In the genomic region with DNA sequence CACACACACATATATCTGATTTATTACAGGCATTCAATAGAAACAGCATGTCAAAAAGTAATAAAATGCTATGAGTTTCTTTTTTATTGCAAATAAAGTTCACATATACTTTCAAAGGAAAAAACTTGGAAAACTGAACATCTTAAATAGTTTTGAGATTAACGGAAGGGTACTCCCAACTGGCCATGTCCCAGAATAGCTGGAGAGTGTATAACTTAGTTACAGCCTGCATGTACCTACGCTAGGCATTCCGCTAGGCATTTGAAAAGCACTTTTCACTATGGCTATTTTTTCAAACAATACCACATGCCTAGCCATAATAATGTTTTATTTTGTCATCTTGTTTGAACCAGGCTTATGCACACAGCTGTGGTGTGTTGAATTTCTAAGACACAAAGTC, we compare ENCODE assay signal across 26 mouse cellular contexts.
"Had no signal": no experiment of that assay in that cellular context is flagged by ENCODE, and none has a peak within 500 bp of the region (broad histone marks: within the 10 kb centered on the region; RNA-seq: fewer than 3 reads in every experiment).

No protein-coding gene starts in this region.

- H3K9ac ChIP-seq: embryonic facial prominence, embryonic 12.5 days; embryonic facial prominence, embryonic 13.5 days; embryonic facial prominence, embryonic 15.5 days; forebrain, embryonic 12.5 days; forebrain, embryonic 13.5 days; forebrain, embryonic 15.5 days; forebrain, postnatal 0 days had no signal

- H3K4me2 ChIP-seq: embryonic facial prominence, embryonic 12.5 days; embryonic facial prominence, embryonic 13.5 days; embryonic facial prominence, embryonic 15.5 days; forebrain, embryonic 12.5 days; forebrain, embryonic 13.5 days; forebrain, embryonic 15.5 days had no signal

- H3K4me3 ChIP-seq: embryonic facial prominence, embryonic 10.5 days; embryonic facial prominence, embryonic 12.5 days; embryonic facial prominence, embryonic 13.5 days; embryonic facial prominence, embryonic 15.5 days; erythroblast, embryonic 14.5 days; forebrain, embryonic 10.5 days; forebrain, embryonic 12.5 days; forebrain, embryonic 13.5 days; forebrain, embryonic 15.5 days; gastrocnemius, adult 2 months; heart, adult 2 months had no signal

- H3K36me3 ChIP-seq: embryonic facial prominence, embryonic 10.5 days; embryonic facial prominence, embryonic 12.5 days; embryonic facial prominence, embryonic 13.5 days; embryonic facial prominence, embryonic 15.5 days; forebrain, embryonic 10.5 days; forebrain, embryonic 12.5 days; forebrain, embryonic 15.5 days had no signal

- H3K27me3 ChIP-seq: embryonic facial prominence, embryonic 12.5 days; embryonic facial prominence, embryonic 13.5 days; embryonic facial prominence, embryonic 15.5 days; forebrain, embryonic 12.5 days; forebrain, embryonic 13.5 days; forebrain, embryonic 15.5 days had no signal

- H3K9me3 ChIP-seq: embryonic facial prominence, embryonic 10.5 days; embryonic facial prominence, embryonic 12.5 days; embryonic facial prominence, embryonic 13.5 days; embryonic facial prominence, embryonic 15.5 days; forebrain, embryonic 10.5 days; forebrain, embryonic 12.5 days; forebrain, embryonic 13.5 days; forebrain, embryonic 15.5 days had no signal

- DNase-seq: cerebellum, adult 8-10 months; cerebellum, adult 9-10 months; cerebellum, adult 9-11 months; cerebellum, postnatal 10 days; cerebellum, postnatal 14 days; cerebellum, postnatal 25 days; cerebellum, postnatal 36 days; embryo, embryonic 11 days; forebrain, postnatal 0 days; gastrocnemius, adult 2 months; gastrocnemius, postnatal 10 days; gastrocnemius, postnatal 14 days; gastrocnemius, postnatal 25 days; gastrocnemius, postnatal 36 days; heart, adult 11 months; heart, adult 18-20 months; heart, adult 2 months had no signal

- H3K4me1 ChIP-seq: embryonic facial prominence, embryonic 10.5 days; embryonic facial prominence, embryonic 12.5 days; embryonic facial prominence, embryonic 13.5 days; forebrain, embryonic 10.5 days; forebrain, embryonic 12.5 days had no signal

- H3K27ac ChIP-seq: embryonic facial prominence, embryonic 10.5 days; embryonic facial prominence, embryonic 12.5 days; embryonic facial prominence, embryonic 13.5 days; embryonic facial prominence, embryonic 15.5 days; forebrain, embryonic 10.5 days; forebrain, embryonic 12.5 days; forebrain, embryonic 13.5 days; forebrain, embryonic 15.5 days; gastrocnemius, adult 2 months; heart, adult 2 months had no signal
